In the genomic region with DNA sequence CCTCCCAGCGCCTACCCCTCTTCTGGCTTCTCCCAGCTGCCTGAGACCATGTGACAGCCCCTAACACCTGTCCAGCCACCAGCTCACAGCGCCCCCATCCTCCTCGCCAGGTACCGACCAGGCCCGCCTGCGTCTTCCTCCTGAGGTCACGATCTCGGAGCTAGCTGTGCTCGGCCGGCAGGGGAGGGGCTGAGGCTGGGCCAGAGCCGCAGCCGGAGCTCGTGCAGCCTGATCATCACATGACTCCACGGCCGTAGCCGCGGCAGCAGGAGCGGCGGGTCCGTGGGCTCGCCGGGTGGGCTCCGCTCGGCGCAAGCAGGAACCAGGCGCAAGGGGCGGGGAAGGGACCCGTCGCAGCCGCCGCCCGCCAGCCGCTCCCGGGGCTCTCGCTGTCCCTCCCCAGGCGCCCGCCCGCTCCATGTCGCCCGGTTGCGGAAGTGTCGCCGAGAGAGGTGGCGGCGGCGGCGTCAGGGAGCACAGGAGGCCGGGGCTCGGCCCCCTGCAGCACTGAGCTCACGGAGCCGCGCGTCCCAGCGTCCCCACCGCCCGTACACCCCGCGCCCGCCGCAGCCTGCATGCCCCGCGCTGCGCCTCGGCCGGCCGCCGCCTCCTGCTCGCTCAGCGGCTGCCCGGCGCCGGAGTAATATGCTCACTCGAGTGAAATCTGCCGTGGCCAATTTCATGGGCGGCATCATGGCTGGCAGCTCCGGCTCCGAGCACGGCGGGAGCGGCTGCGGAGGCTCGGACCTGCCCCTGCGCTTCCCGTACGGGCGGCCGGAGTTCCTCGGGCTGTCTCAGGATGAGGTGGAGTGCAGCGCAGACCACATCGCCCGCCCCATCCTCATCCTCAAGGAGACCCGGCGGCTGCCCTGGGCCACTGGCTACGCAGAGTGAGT, we compare ENCODE assay signal across 8 mouse cellular contexts. TPM values are rescaled to one million over a fixed set of nuclear protein-coding genes. Genes with fewer than 3 reads are reported as not detected.
DNase-seq lines count a peak whose midpoint lies in the region; ATAC-seq lines count a peak whose summit lies in the region.

A gene (plus strand): TSS at position 222 of the 896 bp plus-strand sequence.

- peaks cover 10% of the 10 kb centered on the region; the same call in 1 of the 2 replicates for H3K27me3 ChIP-seq in forebrain, embryonic 16.5 days (replicated peaks; ENCODE audit: control insufficient read depth, insufficient read depth, low read length)
- no peaks in the 10 kb centered on the region for H3K27me3 ChIP-seq in neural tube, embryonic 14.5 days (ENCODE audit: control insufficient read depth, insufficient read depth, low read length)

- peak within 1 kb of the TSS; percentile 88 for H3K4me3 ChIP-seq in forebrain, embryonic 16.5 days (replicated peaks; ENCODE audit: low read length)
- H3K4me3 ChIP-seq in neural tube, embryonic 14.5 days (ENCODE audit: low read depth, low read length), result peak within 1 kb of the TSS; percentile 81

- under 1% methylated on average over 63 of the region's 94 CpGs for WGBS in forebrain, embryonic 16.5 days
- WGBS in neural tube, embryonic 14.5 days, result under 1% methylated on average over 79 of the region's 94 CpGs

- peak within 1 kb of the TSS; percentile 81 for H3K27ac ChIP-seq in forebrain, embryonic 16.5 days (ENCODE audit: low read length)
- peak within 1 kb of the TSS; percentile 90 for H3K27ac ChIP-seq in neural tube, embryonic 14.5 days (ENCODE audit: low read depth, low read length)

- intact Hi-C loops in heart, postnatal 25 days (cut with DNase I), result loop anchor here (5.0 kb wide), 3 partner anchors 119 to 329 kb away; no protein-coding TSS in a partner anchor

- peak within 1 kb of the TSS; percentile 88 for H3K9ac ChIP-seq in forebrain, embryonic 16.5 days (replicated peaks; ENCODE audit: low read depth, low read length)
- H3K9ac ChIP-seq in neural tube, embryonic 14.5 days (replicated peaks; ENCODE audit: low read depth, low read length), result peak within 1 kb of the TSS; percentile 91

- H3K9me3 ChIP-seq in forebrain, embryonic 16.5 days (ENCODE audit: control insufficient read depth, low read length), result no peaks in the 10 kb centered on the region
- H3K9me3 ChIP-seq in neural tube, embryonic 14.5 days (ENCODE audit: control insufficient read depth, low read length), result no peaks in the 10 kb centered on the region

- peak; percentile 88 for ATAC-seq in forebrain, embryonic 16.5 days
- peak; percentile 86 for ATAC-seq in neural tube, embryonic 14.5 days (ENCODE audit: low read depth)

- DNase-seq in CD4-positive, CD25-positive, alpha-beta regulatory T cell, adult 2 months (ENCODE audit: low read depth, low spot score), result peak; percentile 86
- peak; percentile 26 for DNase-seq in c-Kit-positive CD71-negative TER-119-negative erythroid progenitor cells, embryonic 14.5 days (ENCODE audit: low read depth)
- DNase-seq in heart, postnatal 25 days (ENCODE audit: low spot score), result peak; percentile 53
- DNase-seq in layer of hippocampus, adult 18-20 months (ENCODE audit: low spot score in 2 of 2), result peak; percentile 57 to 67
- peak; percentile 87 to 91 for DNase-seq in lung, adult 18-20 months
- peak; percentile 59 for DNase-seq in testis, postnatal 10 days (ENCODE audit: low spot score)

- H3K4me1 ChIP-seq in forebrain, embryonic 16.5 days (replicated peaks; ENCODE audit: control insufficient read depth, insufficient read depth, low read length), result peaks cover 10% of the 10 kb centered on the region
- H3K4me1 ChIP-seq in neural tube, embryonic 14.5 days (ENCODE audit: control insufficient read depth, insufficient read depth, low read length), result no peaks in the 10 kb centered on the region

- peak within 1 kb of the TSS; percentile 98 for H3K4me2 ChIP-seq in forebrain, embryonic 16.5 days (ENCODE audit: low read length)
- peak within 1 kb of the TSS; percentile 96 for H3K4me2 ChIP-seq in neural tube, embryonic 14.5 days (ENCODE audit: low read depth, low read length)

- no peaks in the 10 kb centered on the region for H3K36me3 ChIP-seq in forebrain, embryonic 16.5 days (ENCODE audit: control insufficient read depth, insufficient read depth)
- no peaks in the 10 kb centered on the region for H3K36me3 ChIP-seq in neural tube, embryonic 14.5 days (ENCODE audit: control insufficient read depth, insufficient read depth, low read length)

RNA-seq across cellular contexts. Expression of the gene that starts here (rescaled TPM):
- polyA plus RNA-seq in forebrain, embryonic 16.5 days (2015; fragmentation: Nextera tagmentation; extraction: Ambion mirVana), result 10.7 and 12.2 TPM in 2 replicates
- total RNA-seq in heart, postnatal 25 days (2021), result 1 to 10 TPM; 6.8 to 7.3 TPM
- 10 to 100 TPM; 68.7 to 70.3 TPM for total RNA-seq in layer of hippocampus, adult 18-20 months (2021)
- 35.4 and 41.5 TPM in 2 replicates for polyA plus RNA-seq in neural tube, embryonic 14.5 days (2014; fragmentation: Nextera tagmentation; extraction: Ambion mirVana)

Comparison
In these comparisons a context has a peak if more than half of its experiments do, and no peak if none do; other contexts are left out.
1. Peak in every context shown above with its lines: DNase-seq, ATAC-seq, H3K4me3 ChIP-seq and H3K27ac ChIP-seq.
2. RNA of the gene that starts here (total RNA-seq): 68.7 to 70.3 TPM in layer of hippocampus, adult 18-20 months; 6.8 to 7.3 TPM in heart, postnatal 25 days; every median in the first group is over 4 times any median in the second.
3. DNase-seq: peak in every context shown above with its lines; median percentile 89 in lung, adult 18-20 months; 86 in CD4-positive, CD25-positive, alpha-beta regulatory T cell, adult 2 months; 62 in layer of hippocampus, adult 18-20 months; 59 in testis, postnatal 10 days; 53 in heart, postnatal 25 days; 26 in c-Kit-positive CD71-negative TER-119-negative erythroid progenitor cells, embryonic 14.5 days.